Mouse (Mus musculus) neural tube, embryonic 12.5 days (tissue): ENCODE measurements around the gene Vgll4. TPM values are rescaled to one million over a fixed set of nuclear protein-coding genes. Genes with fewer than 3 reads are reported as not detected.
A peak's percentile ranks its signal among the peaks of the same experiment; 100 is the strongest.
"Not testable (repeated sequence)": the region's sequence is repeated elsewhere in the genome, so short reads cannot be mapped to it uniquely, and the experiment has no call there.

Experiments
- ATAC-seq: fragments of 200-750 bp; cut with Nextera tagmentation; 2 replicates; pipeline ENCODE4 v1.8.0; 2017; ENCODE audit warnings: low read depth, mild to moderate bottlenecking, moderate TSS enrichment, moderate library complexity; ENCODE audit not compliant: low FRiP score
- H3K27ac ChIP-seq: fragments of 300-500 bp; sonication (generic); 2 replicates; pipeline ENCODE4 v1.5.1; 2016
- H3K27me3 ChIP-seq: fragments of 300-500 bp; sonication (generic); replicated peaks from 2 replicates; pipeline ENCODE4 v1.6.1; 2016; ENCODE audit warnings: mild to moderate bottlenecking
- H3K36me3 ChIP-seq: fragments of 300-500 bp; sonication (generic); 2 replicates; pipeline ENCODE4 v1.6.1; 2016; ENCODE audit warnings: mild to moderate bottlenecking
- H3K4me1 ChIP-seq: fragments of 300-500 bp; sonication (generic); 2 replicates; pipeline ENCODE4 v1.6.1; 2016
- H3K4me2 ChIP-seq: fragments of 300-500 bp; sonication (generic); replicated peaks from 2 replicates; pipeline ENCODE4 v1.6.1; 2016; ENCODE audit warnings: mild to moderate bottlenecking
- H3K4me3 ChIP-seq: fragments of 300-500 bp; sonication (generic); 2 replicates; pipeline ENCODE4 v1.5.1; 2016
- H3K9ac ChIP-seq: fragments of 300-500 bp; sonication (generic); 2 replicates; pipeline ENCODE4 v1.6.1; 2016; ENCODE audit warnings: mild to moderate bottlenecking
- H3K9me3 ChIP-seq: fragments of 300-500 bp; sonication (generic); 2 replicates; pipeline ENCODE4 v1.6.1; 2016; ENCODE audit warnings: mild to moderate bottlenecking
- WGBS: fragments of 180-500 bp; shearing (Covaris S2); methylation state at CpG from one replicate; pipeline ENCODE4 v1.1.7; 2016; 5-methylcytosine and 5-hydroxymethylcytosine counted together
- polyA plus RNA-seq: library from polyadenylated mRNA; unstranded; fragments of >200 nt; fragmentation: Nextera tagmentation; extraction: Ambion mirVana; gene quantifications from 2 replicates; pipeline ENCODE4 v1.2.1, GENCODE M21; 2016

The Vgll4 gene
- polyA plus RNA-seq, 1 experiment from 2014 or later = 81.7 TPM

GRCm38 (mm10) chr6:114894548-114895106 lies 75.2 kb downstream of the Vgll4 start:
- Histone ChIP-seq H3K27ac (no peak overlapping the region), H3K4me1 (peaks cover 50% of the 10 kb centered on the region), H3K27me3 (no peaks in the 10 kb centered on the region), H3K9me3 (0 out of 2 replicates have a peak, but pooled peaks cover 4% of the 10 kb centered on the region), H3K4me3 (no peak overlapping the region), H3K36me3 (peaks cover 10% of the 10 kb centered on the region; the same call in 1 of the 2 replicates), H3K9ac (no peak overlapping the region), H3K4me2 (no peak overlapping the region)
- 76% methylated on average over 4 of the region's 4 CpGs for WGBS
- ATAC-seq = no peak

GRCm38 (mm10) chr6:114893427-114894209 lies 76.2 kb downstream of the Vgll4 start:
- Histone ChIP-seq H3K9ac (no peak overlapping the region), H3K9me3 (0 out of 2 replicates have a peak, but pooled peaks cover 4% of the 10 kb centered on the region), H3K27me3 (no peaks in the 10 kb centered on the region), H3K27ac (no peak overlapping the region), H3K4me1 (peaks cover 54% of the 10 kb centered on the region), H3K4me2 (no peak overlapping the region), H3K36me3 (peaks cover 13% of the 10 kb centered on the region; the same call in 1 of the 2 replicates), H3K4me3 (no peak overlapping the region)
- WGBS = 78% methylated on average over 20 of the region's 20 CpGs
- ATAC-seq = no peak

GRCm38 (mm10) chr6:114892363-114892762 lies 77.4 kb downstream of the Vgll4 start:
- Histone ChIP-seq H3K27me3 (no peaks in the 10 kb centered on the region), H3K27ac (no peak overlapping the region), H3K4me3 (no peak overlapping the region), H3K36me3 (peaks cover 10% of the 10 kb centered on the region; the same call in 1 of the 2 replicates), H3K4me2 (peak overlapping the region; percentile 41), H3K4me1 (peaks cover 64% of the 10 kb centered on the region), H3K9ac (peak overlapping the region; percentile 17; the same call in 1 of the 2 replicates), H3K9me3 (0 out of 2 replicates have a peak, but pooled peaks cover 4% of the 10 kb centered on the region)
- 17% methylated on average over 6 of the region's 6 CpGs for WGBS
- peak; percentile 42; the same call in 1 of the 2 replicates for ATAC-seq

- H3K9ac ChIP-seq = no peak overlapping the region
- H3K4me2 ChIP-seq = peak overlapping the region; percentile 41
- 64% methylated on average over 12 of the region's 12 CpGs for WGBS
- H3K27me3 ChIP-seq = no peaks in the 10 kb centered on the region
- ATAC-seq = no peak
- no peak overlapping the region for H3K27ac ChIP-seq
- H3K9me3 ChIP-seq = 0 out of 2 replicates have a peak, but pooled peaks cover 4% of the 10 kb centered on the region
- peaks cover 10% of the 10 kb centered on the region; the same call in 1 of the 2 replicates for H3K36me3 ChIP-seq
- peaks cover 70% of the 10 kb centered on the region for H3K4me1 ChIP-seq
- H3K4me3 ChIP-seq = no peak overlapping the region
Measured at GRCm38 (mm10) chr6:114891771-114892170, 78.0 kb downstream of the Vgll4 start.

DNA sequence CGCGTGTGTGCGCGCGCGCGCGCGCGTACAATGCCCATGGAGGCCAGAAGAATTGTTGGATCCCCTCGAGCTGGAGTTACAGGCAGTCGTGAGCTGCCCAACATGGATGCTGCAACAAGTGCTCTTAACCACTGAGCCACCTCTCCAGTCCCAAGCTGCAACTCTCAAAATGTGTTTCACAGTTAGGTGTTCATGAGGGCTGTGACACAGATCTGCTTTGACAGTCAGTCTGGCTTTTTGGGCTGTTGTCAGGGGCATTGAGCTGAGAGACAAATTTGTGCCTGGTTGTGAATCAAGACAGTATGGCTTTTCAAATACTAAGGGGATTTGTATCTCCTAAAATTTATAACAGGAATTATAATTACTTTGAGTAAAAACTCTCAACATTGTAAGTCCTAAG lies 78.5 kb downstream of the Vgll4 start:
- peaks cover 7% of the 10 kb centered on the region; the same call in 1 of the 2 replicates for H3K36me3 ChIP-seq
- H3K27ac ChIP-seq = no peak overlapping the region
- 94% methylated on average over 12 of the region's 12 CpGs for WGBS
- 0 out of 2 replicates have a peak, but pooled peaks cover 2% of the 10 kb centered on the region for H3K9me3 ChIP-seq
- H3K4me1 ChIP-seq = peaks cover 75% of the 10 kb centered on the region
- no peak overlapping the region for H3K4me2 ChIP-seq
- no peak for ATAC-seq
- H3K9ac ChIP-seq = no peak overlapping the region
- H3K4me3 ChIP-seq = no peak overlapping the region
- no peaks in the 10 kb centered on the region for H3K27me3 ChIP-seq

- H3K36me3 ChIP-seq = peaks cover 7% of the 10 kb centered on the region; the same call in 1 of the 2 replicates
- H3K4me3 ChIP-seq = no peak overlapping the region
- H3K27ac ChIP-seq = no peak overlapping the region
- H3K9ac ChIP-seq = no peak overlapping the region
- H3K4me1 ChIP-seq = peaks cover 80% of the 10 kb centered on the region
- no peak for ATAC-seq
- 57% methylated on average over 19 of the region's 19 CpGs for WGBS
- H3K4me2 ChIP-seq = 0 out of 2 replicates have a peak overlapping the region, but pooled peaks have one; percentile 33
- H3K9me3 ChIP-seq = no peaks in the 10 kb centered on the region
- no peaks in the 10 kb centered on the region for H3K27me3 ChIP-seq
Measured at GRCm38 (mm10) chr6:114890411-114891115, 79.2 kb downstream of the Vgll4 start.

DNA sequence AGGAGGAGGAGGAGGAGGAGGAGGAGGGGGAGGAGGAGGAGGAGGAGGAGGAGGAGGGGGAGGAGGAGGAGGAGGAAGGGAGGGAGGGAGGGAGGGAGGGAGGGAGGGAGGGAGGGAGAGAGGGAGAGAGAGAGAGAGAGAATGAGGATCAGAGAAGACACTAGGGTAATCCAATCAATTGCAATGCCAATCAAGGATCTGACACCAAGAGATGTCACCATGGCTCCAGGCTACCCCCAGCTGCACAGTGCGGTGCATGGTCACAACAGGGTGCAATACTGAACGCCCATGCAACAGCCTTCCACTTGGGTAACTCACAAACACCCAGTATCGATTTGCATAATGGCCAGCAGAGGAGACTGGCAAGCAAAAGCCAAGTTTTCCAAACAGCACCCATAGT lies 79.8 kb downstream of the Vgll4 start:
- not testable (repeated sequence) for H3K4me3 ChIP-seq, H3K27ac ChIP-seq, H3K9ac ChIP-seq, H3K4me2 ChIP-seq, ATAC-seq, H3K27me3 ChIP-seq, H3K9me3 ChIP-seq, H3K36me3 ChIP-seq
- peaks cover 83% of the 10 kb centered on the region for H3K4me1 ChIP-seq
- WGBS = 63% methylated on average over 3 of the region's 3 CpGs

- Histone ChIP-seq H3K27ac (0 out of 2 replicates have a peak overlapping the region, but pooled peaks have one; percentile 10), H3K4me2 (peak overlapping the region; percentile 25), H3K9me3 (no peaks in the 10 kb centered on the region), H3K9ac (peak overlapping the region; percentile 21; the same call in 1 of the 2 replicates), H3K36me3 (peaks cover 7% of the 10 kb centered on the region), H3K27me3 (no peaks in the 10 kb centered on the region), H3K4me3 (no peak overlapping the region), H3K4me1 (peaks cover 84% of the 10 kb centered on the region)
- whole genome bisulfite sequencing = 6% methylated on average over 13 of the region's 13 CpGs
- ATAC-seq = peak; percentile 75
Measured at GRCm38 (mm10) chr6:114888922-114889321, 80.9 kb downstream of the Vgll4 start.

- no peaks in the 10 kb centered on the region for H3K27me3 ChIP-seq
- no peak overlapping the region for H3K9ac ChIP-seq
- H3K27ac ChIP-seq = no peak overlapping the region
- H3K4me2 ChIP-seq = no peak overlapping the region
- peaks cover 7% of the 10 kb centered on the region for H3K36me3 ChIP-seq
- no peaks in the 10 kb centered on the region for H3K9me3 ChIP-seq
- H3K4me1 ChIP-seq = peaks cover 83% of the 10 kb centered on the region
- 62% methylated on average over 11 of the region's 11 CpGs for WGBS
- H3K4me3 ChIP-seq = no peak overlapping the region
- ATAC-seq = no peak
Measured at GRCm38 (mm10) chr6:114886504-114887361, 83.1 kb downstream of the Vgll4 start.

DNA sequence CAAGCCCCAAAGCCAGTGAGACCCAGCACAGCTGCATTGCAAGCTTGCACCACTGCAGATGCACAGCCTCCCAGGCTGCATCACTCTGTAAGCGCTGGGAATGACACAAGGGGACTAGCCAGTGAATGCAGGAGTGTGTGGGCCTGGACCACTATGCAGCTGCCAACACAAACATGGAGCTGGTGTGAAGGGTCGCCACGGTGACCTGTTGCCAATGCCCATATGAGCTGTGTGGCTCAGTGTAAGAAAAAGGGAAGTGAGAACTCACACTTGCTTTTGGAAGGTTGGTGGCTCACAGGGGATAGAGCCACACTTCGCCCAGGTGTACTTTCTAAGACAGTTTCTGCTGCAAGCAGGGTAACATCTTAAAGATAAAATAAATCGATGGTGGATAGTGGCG lies 83.8 kb downstream of the Vgll4 start:
- peaks cover 79% of the 10 kb centered on the region for H3K4me1 ChIP-seq
- H3K27ac ChIP-seq = no peak overlapping the region
- H3K36me3 ChIP-seq = peaks cover 7% of the 10 kb centered on the region
- no peak overlapping the region for H3K9ac ChIP-seq
- no peaks in the 10 kb centered on the region for H3K27me3 ChIP-seq
- H3K4me3 ChIP-seq = no peak overlapping the region
- no peak for ATAC-seq
- no peak overlapping the region for H3K4me2 ChIP-seq
- H3K9me3 ChIP-seq = no peaks in the 10 kb centered on the region
- 92% methylated on average over 6 of the region's 6 CpGs for WGBS

DNA sequence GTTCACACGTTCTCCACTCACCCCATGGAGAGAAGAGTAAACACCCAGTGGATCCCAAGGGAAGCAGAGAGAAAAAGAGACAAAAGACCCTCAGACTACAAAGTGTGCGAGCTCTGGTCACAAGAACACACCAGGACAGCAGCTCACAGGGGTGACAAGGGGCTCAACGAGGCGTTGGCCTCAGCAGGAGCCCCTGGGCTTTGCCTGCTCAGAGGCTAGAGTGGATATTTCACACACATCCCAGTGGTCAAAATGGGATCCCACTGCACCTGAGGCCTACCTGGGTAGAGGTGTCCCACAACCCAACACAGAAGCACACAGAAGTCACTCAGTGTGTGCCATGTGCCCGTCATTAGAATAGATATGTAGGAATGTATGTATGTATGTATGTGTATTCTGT lies 84.7 kb downstream of the Vgll4 start:
- ATAC-seq = no peak
- peaks cover 79% of the 10 kb centered on the region for H3K4me1 ChIP-seq
- peaks cover 7% of the 10 kb centered on the region for H3K36me3 ChIP-seq
- H3K4me2 ChIP-seq = no peak overlapping the region
- no peak overlapping the region for H3K4me3 ChIP-seq
- H3K9me3 ChIP-seq = no peaks in the 10 kb centered on the region
- H3K27ac ChIP-seq = no peak overlapping the region
- H3K9ac ChIP-seq = no peak overlapping the region
- no peaks in the 10 kb centered on the region for H3K27me3 ChIP-seq
- 81% methylated on average over 5 of the region's 5 CpGs for WGBS
